Comparison of ENCODE assay signal across 8 mouse cellular contexts in the genomic region with DNA sequence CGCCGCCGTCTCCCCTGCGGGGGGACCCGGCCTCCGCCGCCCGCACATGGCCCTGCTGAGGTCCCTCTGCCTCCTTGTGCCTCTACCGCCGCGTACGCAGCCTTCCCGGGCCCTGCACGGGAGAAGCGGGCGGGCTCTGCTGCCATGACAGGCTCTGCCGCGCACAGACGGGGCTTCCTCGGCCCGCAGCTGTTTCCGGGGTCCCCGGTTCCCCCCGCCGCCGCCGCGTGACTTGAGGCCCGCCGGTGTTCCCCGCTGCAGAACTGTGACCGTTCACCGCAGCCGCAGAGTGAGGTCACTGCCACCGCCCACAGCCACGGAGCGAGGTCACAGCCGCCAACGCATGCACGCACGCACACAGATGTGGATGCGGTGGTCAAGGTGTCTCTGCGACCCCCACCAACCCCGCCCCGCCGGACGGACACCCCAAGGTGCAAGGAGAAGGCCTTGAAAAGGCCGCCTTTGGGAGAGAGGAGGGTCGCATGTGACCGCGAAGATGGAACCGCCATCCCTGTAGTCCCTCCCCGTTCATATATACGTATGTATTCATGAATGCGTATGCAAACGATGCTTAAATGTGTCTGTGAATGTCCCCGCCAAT.
DNase-seq lines count a peak whose midpoint lies in the region; ATAC-seq lines count a peak whose summit lies in the region.

No protein-coding gene starts in this region.

- DNase-seq in adrenal gland, postnatal 36 days = peak; percentile 60 to 66
- DNase-seq in embryonic facial prominence, embryonic 10.5 days (ENCODE audit: low spot score) = peak; percentile 64
- DNase-seq in heart, adult 18-20 months = peak; percentile 53 to 57
- DNase-seq in kidney, adult 11 months = peak; percentile 23
- peak; percentile 68 to 74 for DNase-seq in left cerebral cortex, postnatal 25 days (ENCODE audit: low spot score in 2 of 2)
- peak; percentile 70 for DNase-seq in right cerebral cortex, postnatal 14 days
- peak; percentile 22 to 30 for DNase-seq in urinary bladder, postnatal 36 days (ENCODE audit: low spot score in 2 of 2)

- peak overlapping the region; percentile 75 for H3K4me3 ChIP-seq in embryonic facial prominence, embryonic 10.5 days

- H3K36me3 ChIP-seq in embryonic facial prominence, embryonic 10.5 days (replicated peaks) = no peaks in the 10 kb centered on the region

- ATAC-seq in megakaryocyte progenitor cell, adult 5-6 weeks (replicated peaks; ENCODE audit: poor library complexity) = peak; percentile 91

- 0 out of 2 replicates have a peak, but pooled peaks cover 4% of the 10 kb centered on the region for H3K9me3 ChIP-seq in embryonic facial prominence, embryonic 10.5 days

- intact Hi-C loops in left cerebral cortex, postnatal 25 days (cut with DNase I) = no loop called here

- H3K4me1 ChIP-seq in embryonic facial prominence, embryonic 10.5 days = 0 out of 2 replicates have a peak, but pooled peaks cover 3% of the 10 kb centered on the region

- peaks cover 14% of the 10 kb centered on the region for H3K27me3 ChIP-seq in embryonic facial prominence, embryonic 10.5 days (replicated peaks; ENCODE audit: low read depth, poor library complexity, severe bottlenecking)

- peak overlapping the region; percentile 78 for H3K27ac ChIP-seq in embryonic facial prominence, embryonic 10.5 days (replicated peaks)

- WGBS in embryonic facial prominence, embryonic 10.5 days = 4% methylated on average over 57 of the region's 57 CpGs

Comparison
In these comparisons a context has a peak if more than half of its experiments do, and no peak if none do; other contexts are left out.
1. Peak in every context shown above with its lines: DNase-seq, ATAC-seq, H3K4me3 ChIP-seq and H3K27ac ChIP-seq.